Mouse (Mus musculus): ENCODE measurements around the gene Acss2.

Gene Acss2

GRCm38 (mm10) chr2:155517455-155518423 is at the start of gene Acss2, which contains the start of gene Ggt7:
Gene Acss2 (plus strand): TSS chr2:155517948.
Gene Ggt7 (minus strand): TSS chr2:155518237.
- DNase-seq (ENCODE audit: low spot score in 2 of 2) = peak; percentile 98 to 99

GRCm38 (mm10) chr2:155472671-155473569 is 44.8 kb upstream of the Acss2 start:
- DNase-seq (ENCODE audit: low spot score in 2 of 2) = peak; percentile 5 to 10

GRCm38 (mm10) chr2:155473570-155474088 is 44.1 kb upstream of the Acss2 start, which contains the start of gene Ncoa6:
Gene Ncoa6 (minus strand): TSS chr2:155473894.
- DNase-seq (ENCODE audit: low spot score in 2 of 2) = peak; percentile 36 to 54

- peak; percentile 51 to 70 for DNase-seq (ENCODE audit: low spot score in 2 of 2)
Measured at GRCm38 (mm10) chr2:155482021-155482420, 35.7 kb upstream of the Acss2 start.

GRCm38 (mm10) chr2:155490998-155491397 is 26.8 kb upstream of the Acss2 start:
- DNase-seq (ENCODE audit: low spot score in 2 of 2) = no peak

- DNase-seq (ENCODE audit: low spot score in 2 of 2) = no peak
Measured at GRCm38 (mm10) chr2:155502596-155502995, 15.2 kb upstream of the Acss2 start.

- no peak for DNase-seq (ENCODE audit: low spot score in 2 of 2)
Measured at GRCm38 (mm10) chr2:155504440-155505355, 13.1 kb upstream of the Acss2 start.

- DNase-seq (ENCODE audit: low spot score in 2 of 2) = no peak
Measured at GRCm38 (mm10) chr2:155505811-155506210, 11.9 kb upstream of the Acss2 start.

- DNase-seq (ENCODE audit: low spot score in 2 of 2) = no peak
Measured at GRCm38 (mm10) chr2:155507721-155508470, 9.9 kb upstream of the Acss2 start.

GRCm38 (mm10) chr2:155512479-155512878 is 5.3 kb upstream of the Acss2 start:
- peak; percentile 49 to 60 for DNase-seq (ENCODE audit: low spot score in 2 of 2)

GRCm38 (mm10) chr2:155513543-155513942 is 4.2 kb upstream of the Acss2 start:
- DNase-seq (ENCODE audit: low spot score in 2 of 2) = no peak

GRCm38 (mm10) chr2:155514666-155515065 is 3.1 kb upstream of the Acss2 start:
- DNase-seq (ENCODE audit: low spot score in 2 of 2) = peak; percentile 85 to 86

- peak; percentile 48 to 49 for DNase-seq (ENCODE audit: low spot score in 2 of 2)
Measured at GRCm38 (mm10) chr2:155515941-155516340, 1.8 kb upstream of the Acss2 start.

GRCm38 (mm10) chr2:155518531-155519270 is 953 bp downstream of the Acss2 start:
- peak in 1 of 2 experiments; percentile 16 for DNase-seq (ENCODE audit: low spot score in 2 of 2)

- no peak for DNase-seq (ENCODE audit: low spot score in 2 of 2)
Measured at GRCm38 (mm10) chr2:155523706-155524105, 6.0 kb downstream of the Acss2 start.

- no peak for DNase-seq (ENCODE audit: low spot score in 2 of 2)
Measured at GRCm38 (mm10) chr2:155524378-155524777, 6.6 kb downstream of the Acss2 start.

GRCm38 (mm10) chr2:155527367-155527766 is 9.6 kb downstream of the Acss2 start:
- DNase-seq (ENCODE audit: low spot score in 2 of 2) = no peak

- no peak for DNase-seq (ENCODE audit: low spot score in 2 of 2)
Measured at GRCm38 (mm10) chr2:155536292-155536691, 18.5 kb downstream of the Acss2 start.

- no peak for DNase-seq (ENCODE audit: low spot score in 2 of 2)
Measured at GRCm38 (mm10) chr2:155537761-155538462, 20.2 kb downstream of the Acss2 start.

All from natural killer cell, adult 2 months (primary cell).